Mouse (Mus musculus) adrenal gland, postnatal 36 days (tissue): Measurements from ENCODE around the gene Gk5. TPM values are rescaled to one million over a fixed set of nuclear protein-coding genes. Genes with fewer than 3 reads are reported as not detected.
"Not testable (repeated sequence)": the region's sequence is repeated elsewhere in the genome, so short reads cannot be mapped to it uniquely, and the experiment has no call there.

ENCODE experiments used
- DNase-seq, 2 experiments: peaks; one replicate each; pipeline ENCODE4 v3.0.0; 2021; ENCODE audit warnings: mixed read lengths in 1 of 2
- total RNA-seq, 2 experiments: library from RNA; stranded (reverse); gene quantifications; 2 replicates each; pipeline ENCODE4 v1.2.3; 2021

Gk5 gene
- total RNA-seq, 2 experiments from 2014 or later, result 8.0 to 8.3 TPM

GRCm38 (mm10) chr9:96144883-96145282 is 25.7 kb downstream of the Gk5 start:
- no peak for DNase-seq

- no peak for DNase-seq
Observed at GRCm38 (mm10) chr9:96152801-96153200, 33.6 kb downstream of the Gk5 start.

- peak; percentile 17 to 24 for DNase-seq
Observed at GRCm38 (mm10) chr9:96158431-96158830, 39.3 kb downstream of the Gk5 start.

GRCm38 (mm10) chr9:96159047-96159446 is 39.9 kb downstream of the Gk5 start:
- DNase-seq, result peak; percentile 19 to 25

GRCm38 (mm10) chr9:96160767-96161166 is 41.6 kb downstream of the Gk5 start:
- DNase-seq, result peak in 1 of 2 experiments; percentile 48

GRCm38 (mm10) chr9:96162421-96162820 is 43.3 kb downstream of the Gk5 start:
- DNase-seq, result no peak

GRCm38 (mm10) chr9:96163443-96163842 is 44.3 kb downstream of the Gk5 start:
- no peak for DNase-seq

- not testable (repeated sequence) for DNase-seq
Observed at GRCm38 (mm10) chr9:96163983-96164382, 44.8 kb downstream of the Gk5 start.

GRCm38 (mm10) chr9:96167168-96167585 is 48.0 kb downstream of the Gk5 start:
- DNase-seq, result peak; percentile 87

GRCm38 (mm10) chr9:96170600-96170999 is 51.4 kb downstream of the Gk5 start:
- no peak for DNase-seq

- DNase-seq, result no peak
Observed at GRCm38 (mm10) chr9:96184909-96185308, 65.7 kb downstream of the Gk5 start.

- DNase-seq, result peak in 1 of 2 experiments; percentile 16
Observed at GRCm38 (mm10) chr9:96186701-96187100, 67.5 kb downstream of the Gk5 start.

GRCm38 (mm10) chr9:96195885-96196622 is 76.9 kb downstream of the Gk5 start, which contains the start of gene Tfdp2:
Tfdp2 (plus strand) TSS chr9:96196275.
- peak; percentile 93 to 95 for DNase-seq

- peak; percentile 59 to 66 for DNase-seq
Observed at GRCm38 (mm10) chr9:96196636-96197181, 77.5 kb downstream of the Gk5 start.

- DNase-seq, result peak in 1 of 2 experiments; percentile 11
Observed at GRCm38 (mm10) chr9:96197806-96198205, 78.6 kb downstream of the Gk5 start.

- DNase-seq, result no peak
Observed at GRCm38 (mm10) chr9:96203663-96204062, 84.5 kb downstream of the Gk5 start.

- DNase-seq, result no peak
Observed at GRCm38 (mm10) chr9:96207428-96207827, 88.3 kb downstream of the Gk5 start.

- no peak for DNase-seq
Observed at GRCm38 (mm10) chr9:96213036-96213645, 94.0 kb downstream of the Gk5 start.

GRCm38 (mm10) chr9:96214171-96214570 is 95.0 kb downstream of the Gk5 start:
- no peak for DNase-seq

GRCm38 (mm10) chr9:96217299-96217698 is 98.1 kb downstream of the Gk5 start:
- no peak for DNase-seq

- no peak for DNase-seq
Observed at GRCm38 (mm10) chr9:96217799-96218198, 98.6 kb downstream of the Gk5 start.

GRCm38 (mm10) chr9:96219114-96219669 is 100.0 kb downstream of the Gk5 start:
- no peak for DNase-seq

GRCm38 (mm10) chr9:96220419-96220818 is 101.3 kb downstream of the Gk5 start:
- DNase-seq, result no peak
